Mouse (Mus musculus) T-helper 17 cell (primary cell): ENCODE data around the gene Ttc30a1.
"Not testable (repeated sequence)": the region's sequence is repeated elsewhere in the genome, so short reads cannot be mapped to it uniquely, and the experiment has no call there.

Experiments
- in situ Hi-C, 2 experiments: fragments of 300-600 bp; cut with MboI, MseI; formaldehyde crosslinking; loops; 1 replicate in 1 of 2; 2 replicates in 1 of 2; pipeline ENCODE4 v1.15.1; 2025; ENCODE audit warnings: high pct_unique_total_duplicates in 2 of 2

The Ttc30a1 gene

GRCm38 (mm10) chr2:75981440-75982081 is at the start of gene Ttc30a1:
TSS of gene Ttc30a1 (minus strand) at chr2:75981967.
- in situ Hi-C loops = not testable (repeated sequence)

DNA sequence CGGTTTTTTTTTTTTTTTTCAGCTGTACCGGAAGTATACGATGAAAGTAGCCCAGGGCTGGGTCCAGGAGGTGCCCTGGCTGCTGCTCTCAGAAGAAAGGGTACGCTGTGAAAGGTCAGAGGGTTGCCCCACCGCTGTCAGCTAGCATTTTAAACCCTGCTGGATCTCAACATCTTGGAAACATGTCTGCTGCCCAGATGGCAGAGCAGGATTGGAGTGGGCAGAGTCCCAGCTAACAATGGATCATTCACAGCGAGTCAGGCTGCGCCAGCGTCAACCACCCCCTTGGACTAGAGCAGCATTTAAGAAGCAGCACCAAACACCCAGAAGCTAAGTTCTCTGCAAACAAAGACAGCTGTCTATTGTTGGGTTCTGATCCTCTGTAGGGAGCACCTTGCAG is 48.3 kb upstream of the Ttc30a1 start:
- in situ Hi-C loops = no loop called here

DNA sequence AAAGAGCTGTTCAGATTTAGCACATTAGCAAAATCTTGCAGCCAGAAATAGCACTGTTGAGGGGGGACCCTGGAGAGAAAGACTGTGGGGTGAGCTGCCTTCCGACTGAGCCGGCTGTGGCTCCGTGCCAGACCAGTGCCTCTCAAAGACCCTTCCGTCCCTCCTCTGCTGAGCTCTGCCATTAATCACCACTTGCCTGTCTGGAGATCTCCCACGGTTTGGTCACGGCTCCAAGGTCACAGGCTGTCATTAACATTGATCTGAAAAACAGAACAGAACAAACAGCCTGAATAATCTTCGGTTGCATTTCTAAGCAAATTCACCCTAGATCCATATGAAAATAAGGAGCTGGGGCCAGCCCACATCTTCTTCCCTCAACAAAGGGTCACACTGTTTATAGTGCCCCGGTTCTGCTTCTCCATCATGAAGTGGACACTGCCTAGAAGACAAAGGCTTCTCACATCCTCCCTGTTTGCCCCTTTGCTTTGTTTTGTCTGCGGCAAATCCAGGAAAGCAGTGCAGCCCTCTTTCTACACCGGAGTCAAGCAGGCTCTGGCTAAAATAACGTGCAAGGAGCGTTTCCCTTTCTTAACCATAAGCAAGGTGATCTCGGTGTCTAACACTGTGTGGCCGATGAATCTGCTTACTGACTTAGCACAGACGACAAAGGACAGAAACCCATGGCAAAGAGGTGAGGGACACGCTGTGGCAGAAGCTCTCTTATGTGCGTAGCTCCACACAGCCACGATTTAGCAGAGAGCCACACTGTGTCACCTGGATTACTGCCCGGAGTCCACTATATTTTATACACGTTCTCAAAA is 47.5 kb upstream of the Ttc30a1 start:
- in situ Hi-C loops = no loop called here

DNA sequence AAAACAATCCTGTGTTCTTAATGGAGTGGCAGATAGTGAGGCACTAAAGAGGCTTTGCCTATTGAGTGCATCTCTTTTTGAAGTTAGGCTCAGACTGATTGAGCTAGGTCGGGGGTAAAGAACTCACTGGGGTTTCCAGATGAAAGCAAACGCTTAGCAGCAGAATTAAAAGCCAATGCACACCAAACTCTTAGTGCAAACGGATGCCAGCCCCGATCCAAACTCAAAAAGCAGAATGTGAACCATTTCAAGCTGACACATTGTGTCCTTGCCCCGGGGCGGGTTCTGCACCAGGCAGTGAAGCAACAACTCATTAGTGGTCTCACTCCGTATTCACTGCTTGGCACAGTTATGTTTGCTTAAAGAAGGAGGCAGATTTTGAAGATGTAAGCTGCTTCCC is 35.1 kb upstream of the Ttc30a1 start:
- in situ Hi-C loops = no loop called here

DNA sequence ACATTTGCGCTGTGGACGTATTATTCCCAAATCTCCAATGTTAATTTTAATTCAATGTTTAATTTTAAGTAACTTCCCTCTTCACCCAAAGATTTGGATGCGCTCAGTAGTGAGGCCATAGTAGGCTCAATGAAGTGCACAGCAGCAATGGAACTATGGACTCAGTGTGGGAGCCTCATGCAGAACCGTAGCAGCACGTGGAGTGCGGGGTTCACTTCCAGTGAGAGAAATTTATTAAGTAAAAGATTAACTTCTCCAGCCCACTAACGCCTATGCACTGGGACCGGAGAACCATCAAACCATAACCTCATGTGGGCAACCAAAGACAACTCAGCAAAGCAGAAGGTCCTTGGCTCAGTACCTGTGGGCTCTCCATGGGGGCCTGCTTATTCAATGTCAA is 34.4 kb upstream of the Ttc30a1 start:
- in situ Hi-C loops = no loop called here

DNA sequence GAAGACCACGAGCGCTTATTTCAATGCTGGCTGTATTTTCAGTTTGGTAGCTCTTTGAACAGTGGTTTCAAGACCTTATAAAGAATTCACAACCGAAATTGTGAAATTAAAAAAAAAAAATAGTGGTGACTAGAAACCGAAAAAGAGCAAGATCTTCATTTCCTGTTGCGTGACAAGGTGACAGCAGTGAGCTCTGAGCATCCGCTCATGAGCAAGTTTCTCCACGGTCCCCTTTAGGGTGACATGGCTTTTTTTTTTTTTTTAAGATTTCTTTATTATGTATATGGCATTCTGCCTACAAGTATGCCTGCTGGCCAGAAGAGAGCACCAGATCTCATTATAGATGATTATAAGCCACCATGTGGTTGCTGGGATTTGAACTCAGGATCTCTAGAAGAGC is 33.7 kb upstream of the Ttc30a1 start:
- in situ Hi-C loops = no loop called here

DNA sequence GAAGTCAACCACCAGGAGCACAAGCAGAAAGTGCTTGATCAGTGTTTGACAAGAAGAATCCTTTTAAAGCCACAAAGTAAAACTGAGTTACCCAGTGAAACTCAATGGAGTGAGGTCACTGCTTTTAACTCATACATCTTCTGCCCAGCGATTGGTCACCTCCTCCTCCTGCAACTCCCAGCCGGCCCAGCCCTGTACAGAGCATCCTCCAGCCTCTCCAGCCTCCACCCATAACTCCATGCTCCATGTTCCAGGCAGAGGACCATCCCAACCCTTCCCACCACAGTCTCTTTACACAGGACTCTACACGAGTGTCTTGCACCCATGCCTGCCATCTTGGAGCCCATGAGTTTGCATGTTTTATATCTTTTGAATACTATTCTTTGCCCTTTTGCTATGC is 32.9 kb upstream of the Ttc30a1 start:
- in situ Hi-C loops = no loop called here

DNA sequence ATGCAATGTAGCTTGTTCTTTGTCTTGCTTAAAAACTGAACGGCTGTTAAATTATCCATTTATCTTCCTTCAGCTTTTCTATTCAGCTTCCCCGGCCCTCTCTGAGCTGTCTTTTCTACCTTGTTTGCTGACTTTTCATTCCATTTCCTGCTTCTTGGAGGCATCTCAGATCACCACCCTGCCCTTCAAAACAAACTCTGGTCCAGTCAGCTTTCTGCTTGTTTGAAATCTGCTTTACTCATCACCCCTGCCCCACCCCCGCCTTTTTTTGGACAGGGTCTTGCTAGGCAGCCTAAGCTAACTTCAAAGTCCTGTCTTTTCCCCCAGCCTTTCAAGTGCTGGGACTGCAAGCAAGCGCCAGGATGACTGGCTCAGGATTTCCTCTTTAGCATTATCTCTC is 24.4 kb upstream of the Ttc30a1 start:
- in situ Hi-C loops = no loop called here

DNA sequence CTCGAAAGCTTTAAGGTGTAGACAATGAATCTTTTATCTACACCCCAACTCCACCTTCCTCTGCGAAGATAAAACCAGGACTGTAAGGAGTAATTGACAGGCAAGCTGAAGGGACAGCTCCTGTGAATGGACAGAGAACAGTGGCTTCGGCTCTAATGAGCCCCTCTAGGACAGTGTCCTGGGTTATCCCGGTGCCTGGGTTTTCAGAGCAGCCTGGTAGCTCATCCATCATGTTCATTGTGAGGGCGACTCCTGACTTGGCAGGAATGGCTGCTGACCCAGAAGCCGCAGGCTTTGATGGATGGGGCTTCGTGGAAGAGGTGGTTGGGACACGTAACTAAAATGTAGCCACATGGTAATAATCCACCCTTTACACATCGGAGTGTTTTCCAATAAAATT is 21.1 kb upstream of the Ttc30a1 start:
- in situ Hi-C loops = no loop called here

DNA sequence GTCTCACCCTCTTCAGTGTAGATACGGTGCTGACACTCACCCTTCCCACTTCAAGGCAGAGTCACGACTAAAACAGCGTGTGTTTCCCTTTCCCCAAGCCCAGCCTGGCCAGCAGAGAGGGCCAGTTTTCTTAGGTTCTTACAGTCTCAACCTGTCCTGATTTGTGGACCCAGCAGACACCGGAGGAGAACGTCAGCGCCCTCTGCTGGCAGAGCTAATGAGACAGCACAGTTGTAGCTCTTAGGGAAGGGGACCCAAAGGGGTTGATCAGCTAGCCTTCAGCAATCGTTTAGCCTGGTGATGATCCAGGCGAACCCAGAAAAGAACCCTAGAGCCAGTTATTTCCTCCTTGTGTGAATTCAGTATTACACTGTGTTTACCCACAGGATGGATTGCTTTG is 19.6 kb upstream of the Ttc30a1 start:
- in situ Hi-C loops = no loop called here

DNA sequence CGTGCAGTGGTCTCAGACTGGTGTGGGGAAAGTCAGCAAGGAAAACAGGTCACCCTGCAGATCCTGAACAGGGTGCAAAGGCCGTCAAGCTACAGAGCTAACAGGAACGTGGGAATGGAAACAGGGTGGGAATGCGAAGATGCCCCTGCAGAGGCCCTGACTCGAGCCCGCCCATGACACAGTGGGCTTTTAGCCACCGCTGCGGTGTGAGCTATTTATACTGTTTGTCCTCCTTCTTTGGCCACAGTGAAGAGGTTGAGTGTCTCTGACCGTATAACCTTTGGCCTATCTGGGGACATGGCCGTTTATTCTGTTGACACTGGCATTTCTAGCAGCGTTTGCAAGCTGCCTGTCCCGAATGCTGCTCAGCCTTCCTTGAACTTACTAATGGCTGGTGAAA is 17.9 kb upstream of the Ttc30a1 start:
- in situ Hi-C loops = loop anchor here (5.0 to 10.0 kb wide), 2 partner anchors 55 to 73 kb away; no protein-coding TSS in a partner anchor

DNA sequence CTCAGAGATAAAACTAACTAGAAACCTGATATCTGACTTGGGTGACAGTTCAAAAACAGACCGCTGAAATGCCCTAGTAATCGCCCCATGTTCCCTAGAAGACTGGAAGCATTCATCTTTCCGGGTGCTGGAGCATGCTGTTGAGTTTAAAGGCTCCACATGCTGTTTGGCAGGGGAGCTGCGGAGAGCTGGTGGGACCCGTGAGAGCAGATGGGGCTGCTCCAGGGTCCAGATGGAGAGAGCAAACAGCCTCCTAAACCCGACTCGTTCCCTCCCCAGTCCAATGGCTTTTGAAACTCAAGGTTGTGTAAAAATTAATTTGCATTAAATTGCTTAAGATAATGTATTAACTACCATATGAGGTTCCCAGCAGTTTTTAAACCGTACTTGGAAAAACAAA is 16.9 kb upstream of the Ttc30a1 start:
- in situ Hi-C loops = loop anchor here (5.0 to 10.0 kb wide), 2 partner anchors 56 to 74 kb away; no protein-coding TSS in a partner anchor

GRCm38 (mm10) chr2:75997726-75998125 is 16.0 kb upstream of the Ttc30a1 start:
- in situ Hi-C loops = loop anchor here (5.0 to 10.0 kb wide), 2 partner anchors 57 to 75 kb away; no protein-coding TSS in a partner anchor

DNA sequence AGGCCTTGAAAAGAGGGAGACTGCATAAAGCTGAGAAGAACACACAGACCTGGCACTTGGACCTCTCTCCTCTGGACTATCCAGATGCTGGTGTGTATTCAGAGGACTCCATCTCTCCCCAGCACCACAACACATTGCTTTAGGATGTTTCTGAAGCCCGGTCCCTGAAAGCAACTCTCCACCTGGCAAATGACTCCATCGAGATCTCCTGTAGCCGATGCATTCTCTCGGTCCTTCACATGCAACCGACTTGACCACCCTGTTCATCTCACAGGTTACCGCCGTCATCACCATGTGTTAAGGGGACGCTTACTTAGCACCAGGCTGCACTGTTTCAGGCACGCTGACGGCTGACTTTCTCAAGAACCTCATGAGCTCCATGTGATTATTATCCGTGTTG is 13.1 kb upstream of the Ttc30a1 start:
- in situ Hi-C loops = loop anchor here (5.0 to 10.0 kb wide), 2 partner anchors 60 to 77 kb away; no protein-coding TSS in a partner anchor

GRCm38 (mm10) chr2:75991581-75992205 is 9.9 kb upstream of the Ttc30a1 start:
- in situ Hi-C loops = loop anchor here in 1 of 2 experiments (10.0 kb wide), 1 partner anchor 63 kb away; no protein-coding TSS in a partner anchor

GRCm38 (mm10) chr2:75990885-75991539 is 9.2 kb upstream of the Ttc30a1 start:
- in situ Hi-C loops = loop anchor here in 1 of 2 experiments (10.0 kb wide), 1 partner anchor 64 kb away; no protein-coding TSS in a partner anchor

DNA sequence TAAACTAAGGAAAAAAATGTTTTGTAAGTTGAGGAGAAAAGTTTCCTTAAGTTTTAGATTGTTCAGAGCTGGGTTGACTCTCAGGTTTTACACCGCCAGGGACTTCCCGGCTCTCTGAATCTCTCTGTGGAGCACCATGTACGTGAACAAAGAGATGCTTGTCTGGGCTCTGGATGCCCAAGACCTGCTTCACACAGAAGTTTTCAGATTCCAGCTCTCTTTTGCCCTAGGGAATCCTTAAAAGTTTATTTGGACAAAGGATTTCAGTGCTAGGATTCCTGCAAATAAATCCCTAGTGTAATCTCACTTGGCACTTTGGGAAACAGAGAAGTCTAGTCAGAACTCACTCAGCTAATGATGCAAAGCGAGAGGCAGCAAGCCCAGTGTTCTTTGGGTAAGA is 7.9 kb upstream of the Ttc30a1 start:
- in situ Hi-C loops = loop anchor here in 1 of 2 experiments (10.0 kb wide), 1 partner anchor 65 kb away; no protein-coding TSS in a partner anchor

- in situ Hi-C loops = no loop called here
Observed at GRCm38 (mm10) chr2:75988779-75989363, 7.1 kb upstream of the Ttc30a1 start.

GRCm38 (mm10) chr2:75988378-75988777 is 6.6 kb upstream of the Ttc30a1 start:
- in situ Hi-C loops = no loop called here

DNA sequence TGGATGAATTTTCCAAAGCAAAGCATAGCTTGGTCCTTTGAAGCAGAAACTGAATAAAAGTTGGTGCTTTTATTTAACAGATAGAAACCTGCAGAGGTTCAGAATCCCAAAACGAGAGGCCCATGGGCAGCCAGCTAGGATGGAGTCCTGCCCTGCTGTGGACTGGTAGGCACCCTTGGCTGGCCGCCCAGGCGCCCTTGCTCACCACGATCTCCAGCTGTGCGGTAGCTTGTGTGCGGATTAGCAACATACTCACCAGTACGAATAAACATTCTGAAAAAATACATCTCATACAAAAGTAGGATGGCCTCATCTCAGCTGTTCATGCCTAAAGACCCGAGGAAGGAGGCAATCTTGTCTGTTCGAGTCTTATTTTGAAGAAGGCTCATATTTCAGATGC is 6.0 kb upstream of the Ttc30a1 start:
- in situ Hi-C loops = no loop called here

GRCm38 (mm10) chr2:75985124-75985523 is 3.4 kb upstream of the Ttc30a1 start:
- in situ Hi-C loops = no loop called here
